Mouse (Mus musculus) liver, adult (tissue): ENCODE results near the gene Ctnna3.

ENCODE experiments used
- GATA4 ChIP-seq: IDR thresholded peaks from 2 replicates; pipeline ENCODE4 v1.6.1; 2014; ENCODE audit warnings: mild to moderate bottlenecking, low read length; ENCODE audit not compliant: insufficient replicate concordance

Gene Ctnna3

GRCm38 (mm10) chr10:63710211-63710610, 280.3 kb downstream of the Ctnna3 start:
- no peak for TF ChIP-seq GATA4

GRCm38 (mm10) chr10:63712530-63712929, 282.6 kb downstream of the Ctnna3 start:
- TF ChIP-seq GATA4: no peak

GRCm38 (mm10) chr10:63714151-63714550, 284.3 kb downstream of the Ctnna3 start:
- TF ChIP-seq GATA4: no peak

GRCm38 (mm10) chr10:63768871-63769270, 339.0 kb downstream of the Ctnna3 start:
- TF ChIP-seq GATA4: no peak

- no peak for TF ChIP-seq GATA4
Measured at GRCm38 (mm10) chr10:63771656-63772055, 341.8 kb downstream of the Ctnna3 start.

- no peak for TF ChIP-seq GATA4
Measured at GRCm38 (mm10) chr10:63772074-63772473, 342.2 kb downstream of the Ctnna3 start.

GRCm38 (mm10) chr10:63781948-63782347, 352.1 kb downstream of the Ctnna3 start:
- TF ChIP-seq GATA4: no peak

- no peak for TF ChIP-seq GATA4
Measured at GRCm38 (mm10) chr10:63784808-63785535, 355.1 kb downstream of the Ctnna3 start.

- no peak for TF ChIP-seq GATA4
Measured at GRCm38 (mm10) chr10:63786390-63786789, 356.5 kb downstream of the Ctnna3 start.

- no peak for TF ChIP-seq GATA4
Measured at GRCm38 (mm10) chr10:63803909-63804308, 374.0 kb downstream of the Ctnna3 start.

- TF ChIP-seq GATA4: no peak
Measured at GRCm38 (mm10) chr10:63805551-63805950, 375.7 kb downstream of the Ctnna3 start.

GRCm38 (mm10) chr10:63806254-63806653, 376.4 kb downstream of the Ctnna3 start:
- no peak for TF ChIP-seq GATA4

- TF ChIP-seq GATA4: no peak
Measured at GRCm38 (mm10) chr10:63810043-63810617, 380.2 kb downstream of the Ctnna3 start.

- TF ChIP-seq GATA4: no peak
Measured at GRCm38 (mm10) chr10:63839011-63839410, 409.1 kb downstream of the Ctnna3 start.

- no peak for TF ChIP-seq GATA4
Measured at GRCm38 (mm10) chr10:63851946-63852345, 422.0 kb downstream of the Ctnna3 start.

- no peak for TF ChIP-seq GATA4
Measured at GRCm38 (mm10) chr10:63869123-63869522, 439.2 kb downstream of the Ctnna3 start.

- no peak for TF ChIP-seq GATA4
Measured at GRCm38 (mm10) chr10:63880462-63880903, 450.6 kb downstream of the Ctnna3 start.
